Mouse (Mus musculus): ENCODE data around the gene Sh3bgrl3. TPM values are rescaled to one million over a fixed set of nuclear protein-coding genes. Genes with fewer than 3 reads are reported as not detected.
"Not testable (repeated sequence)": the region's sequence is repeated elsewhere in the genome, so short reads cannot be mapped to it uniquely, and the experiment has no call there.

Sh3bgrl3 gene
- total and polyA plus RNA-seq, 3 experiments: 122 to 414 TPM; not detected in 1

DNA sequence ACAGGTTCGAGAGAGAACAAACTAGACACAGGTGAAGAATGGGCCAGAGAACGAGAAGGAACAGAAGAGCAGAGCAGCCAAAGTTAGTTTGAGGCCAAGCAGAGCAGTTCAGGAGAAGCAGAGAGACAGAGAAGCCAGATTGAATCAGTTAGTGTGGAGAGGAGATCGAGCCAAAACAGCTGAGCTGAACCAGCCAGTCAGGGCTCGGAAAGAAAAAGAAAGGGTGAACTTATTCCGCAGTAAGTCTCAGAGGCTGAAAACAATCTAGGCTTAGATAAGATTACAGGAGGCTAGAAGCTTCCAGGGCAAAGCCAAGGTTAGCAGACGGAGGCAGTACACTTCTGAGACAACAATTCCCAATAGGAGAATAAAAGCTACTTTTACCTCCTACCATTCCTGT lies 36.4 kb upstream of the Sh3bgrl3 start:
- DNase-seq (ENCODE audit: low read depth, low spot score): peak; percentile 21
- TF ChIP-seq USF1 (IDR thresholded peaks at IDR 0.05; ENCODE audit: low read depth, low read length) (peak; percentile 49; the same call in 1 of the 2 replicates), ETS1 (IDR thresholded peaks at IDR 0.05; ENCODE audit: low read depth, low read length) (peak; percentile 59; the same call in 1 of the 2 replicates), NRF1 (IDR thresholded peaks at IDR 0.05; ENCODE audit: insufficient read depth, low read depth, low read length, poor library complexity, severe bottlenecking) (no peak), CHD1 (IDR thresholded peaks at IDR 0.05; ENCODE audit: low read depth, low read length) (no peak), RCOR1 (IDR thresholded peaks at IDR 0.05; ENCODE audit: low read depth, low read length) (peak; percentile 35; the same call in 1 of the 2 replicates), ZKSCAN1 (IDR thresholded peaks at IDR 0.05; ENCODE audit: low read depth, low read length) (no peak)
- Histone ChIP-seq H3K27ac (ENCODE audit: control insufficient read depth, low read depth, low read length) (no peak overlapping the region), H3K9ac (ENCODE audit: control insufficient read depth, low read depth, low read length, poor library complexity, severe bottlenecking) (no peak overlapping the region), H3K4me1 (ENCODE audit: control insufficient read depth in 1 of 2, insufficient read depth in 2 of 2, low read length in 2 of 2) (peaks cover 6 to 14% of the 10 kb centered on the region in 2 experiments; a peak in 3 of 4 replicates), H3K79me2 (ENCODE audit: control insufficient read depth, insufficient read depth, low read length, poor library complexity) (no peaks in the 10 kb centered on the region), H3K27me3 (ENCODE audit: control insufficient read depth in 1 of 2, insufficient read depth in 2 of 2, low read length in 2 of 2) (no peaks in the 10 kb centered on the region), H3K4me3 (ENCODE audit: control insufficient read depth in 1 of 2, insufficient read depth in 1 of 2, low read depth in 2 of 2, low read length in 2 of 2) (no peak overlapping the region), H3K9me3 (replicated peaks; ENCODE audit: insufficient read depth, low read length) (no peaks in the 10 kb centered on the region), H3K36me3 (ENCODE audit: control insufficient read depth in 1 of 2, insufficient read depth in 2 of 2, low read length in 2 of 2) (peaks cover 5 to 15% of the 10 kb centered on the region in 2 experiments)

DNA sequence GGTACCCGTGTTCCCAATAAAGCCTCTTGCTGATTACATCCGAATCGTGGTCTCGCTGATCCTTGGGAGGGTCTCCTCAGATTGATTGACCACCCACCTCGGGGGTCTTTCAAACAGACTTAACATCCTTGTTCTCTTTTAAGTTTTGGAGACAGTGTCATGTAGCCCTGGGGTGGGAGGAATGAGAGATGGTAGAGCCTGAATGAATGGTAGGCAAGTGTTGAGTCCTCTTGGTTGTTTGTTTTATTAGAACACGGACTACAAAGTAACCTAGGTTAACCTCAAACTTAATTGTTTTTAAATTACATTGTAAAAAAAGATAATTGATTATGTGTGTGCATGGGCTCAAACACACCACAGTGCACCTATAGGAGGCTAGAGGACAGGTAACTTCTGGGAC lies 36.0 kb upstream of the Sh3bgrl3 start:
- Histone ChIP-seq H3K36me3 (ENCODE audit: control insufficient read depth in 1 of 2, insufficient read depth in 2 of 2, low read length in 2 of 2) (peaks cover 5 to 15% of the 10 kb centered on the region in 2 experiments), H3K27me3 (ENCODE audit: control insufficient read depth in 1 of 2, insufficient read depth in 2 of 2, low read length in 2 of 2) (no peaks in the 10 kb centered on the region), H3K4me1 (ENCODE audit: control insufficient read depth in 1 of 2, insufficient read depth in 2 of 2, low read length in 2 of 2) (peaks cover 6 to 14% of the 10 kb centered on the region in 2 experiments; a peak in 3 of 4 replicates), H3K79me2 (ENCODE audit: control insufficient read depth, insufficient read depth, low read length, poor library complexity) (no peaks in the 10 kb centered on the region), H3K9ac (ENCODE audit: control insufficient read depth, low read depth, low read length, poor library complexity, severe bottlenecking) (no peak overlapping the region), H3K4me3 (ENCODE audit: control insufficient read depth in 1 of 2, insufficient read depth in 1 of 2, low read depth in 2 of 2, low read length in 2 of 2) (no peak overlapping the region), H3K27ac (ENCODE audit: control insufficient read depth, low read depth, low read length) (no peak overlapping the region), H3K9me3 (replicated peaks; ENCODE audit: insufficient read depth, low read length) (no peaks in the 10 kb centered on the region)
- TF ChIP-seq ZNF384 (IDR thresholded peaks at IDR 0.05; ENCODE audit: low read depth, low read length) (no peak), MXI1 (IDR thresholded peaks at IDR 0.05; ENCODE audit: low read depth, low read length) (no peak), BHLHE40 (IDR thresholded peaks at IDR 0.05; ENCODE audit: borderline replicate concordance, low read depth, low read length) (no peak), MAX (IDR thresholded peaks at IDR 0.05; ENCODE audit: low read length) (no peak)
- no peak for DNase-seq (ENCODE audit: low read depth, low spot score)

DNA sequence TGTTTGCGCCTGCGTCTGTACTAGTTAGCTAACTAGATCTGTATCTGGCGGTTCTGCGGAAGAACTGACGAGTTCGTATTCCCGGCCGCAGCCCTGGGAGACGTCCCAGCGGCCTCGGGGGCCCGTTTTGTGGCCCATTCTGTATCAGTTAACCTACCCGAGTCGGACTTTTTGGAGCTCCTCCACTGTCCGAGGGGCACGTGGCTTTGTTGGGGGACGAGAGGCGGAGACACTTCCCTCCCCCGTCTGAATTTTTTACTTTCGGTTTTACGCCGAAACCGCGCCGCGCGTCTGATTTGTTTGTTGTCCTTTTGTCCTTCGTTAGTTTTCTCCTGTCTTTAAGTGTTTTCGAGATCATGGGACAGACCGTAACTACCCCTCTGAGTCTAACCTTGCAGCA lies 31.5 kb upstream of the Sh3bgrl3 start:
- H3K79me2 ChIP-seq (ENCODE audit: control insufficient read depth, insufficient read depth, low read length, poor library complexity); H3K9me3 ChIP-seq (replicated peaks; ENCODE audit: insufficient read depth, low read length); H3K4me3 ChIP-seq (ENCODE audit: control insufficient read depth in 1 of 2, insufficient read depth in 1 of 2, low read depth in 2 of 2, low read length in 2 of 2); H3K27ac ChIP-seq (ENCODE audit: control insufficient read depth, low read depth, low read length); DNase-seq (ENCODE audit: low read depth, low spot score); H3K9ac ChIP-seq (ENCODE audit: control insufficient read depth, low read depth, low read length, poor library complexity, severe bottlenecking); H3K4me1 ChIP-seq (ENCODE audit: control insufficient read depth in 1 of 2, insufficient read depth in 2 of 2, low read length in 2 of 2); H3K27me3 ChIP-seq (ENCODE audit: control insufficient read depth in 1 of 2, insufficient read depth in 2 of 2, low read length in 2 of 2): not testable (repeated sequence)
- peaks cover 0 to 19% of the 10 kb centered on the region in 2 experiments; a peak in 2 of 4 replicates for H3K36me3 ChIP-seq (ENCODE audit: control insufficient read depth in 1 of 2, insufficient read depth in 2 of 2, low read length in 2 of 2)

Measured in MEL (cell line).